Mouse (Mus musculus) retina, embryonic 14.5 days (tissue): ENCODE data around the gene Cdc6.
"Not testable (repeated sequence)": the region's sequence is repeated elsewhere in the genome, so short reads cannot be mapped to it uniquely, and the experiment has no call there.

ENCODE experiments used
- DNase-seq: peaks from one replicate; pipeline ENCODE4 v3.0.0-alpha.2; 2015; ENCODE audit warnings: low spot score

Gene Cdc6

GRCm38 (mm10) chr11:98931513-98932292, 24.1 kb downstream of the Cdc6 start:
- no peak for DNase-seq

GRCm38 (mm10) chr11:98932293-98933091, 24.9 kb downstream of the Cdc6 start:
- DNase-seq, result peak; percentile 66

DNA sequence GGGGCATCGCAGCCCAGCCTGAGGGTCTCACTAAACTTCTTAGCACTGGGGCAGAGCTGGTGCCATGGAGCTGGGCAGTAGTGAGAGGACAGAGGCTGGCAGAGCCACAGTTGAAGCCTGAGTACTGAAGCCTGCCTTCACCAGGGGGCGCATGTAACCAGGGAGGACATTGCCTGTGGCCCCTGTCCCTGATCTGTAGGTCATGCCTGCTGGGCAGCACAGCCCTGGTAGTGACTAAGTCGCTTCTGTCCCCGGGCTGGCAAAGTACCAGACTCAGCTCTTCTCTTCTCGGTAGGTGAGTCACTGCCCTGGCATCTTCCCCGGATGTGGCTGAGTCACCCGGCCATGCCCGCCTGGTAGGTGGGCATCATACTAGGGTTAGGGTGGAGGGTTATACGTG, 25.6 kb downstream of the Cdc6 start:
- DNase-seq, result no peak

GRCm38 (mm10) chr11:98933847-98934246, 26.2 kb downstream of the Cdc6 start:
- not testable (repeated sequence) for DNase-seq

- DNase-seq, result no peak
Observed at GRCm38 (mm10) chr11:98934367-98934766, 26.8 kb downstream of the Cdc6 start.

DNA sequence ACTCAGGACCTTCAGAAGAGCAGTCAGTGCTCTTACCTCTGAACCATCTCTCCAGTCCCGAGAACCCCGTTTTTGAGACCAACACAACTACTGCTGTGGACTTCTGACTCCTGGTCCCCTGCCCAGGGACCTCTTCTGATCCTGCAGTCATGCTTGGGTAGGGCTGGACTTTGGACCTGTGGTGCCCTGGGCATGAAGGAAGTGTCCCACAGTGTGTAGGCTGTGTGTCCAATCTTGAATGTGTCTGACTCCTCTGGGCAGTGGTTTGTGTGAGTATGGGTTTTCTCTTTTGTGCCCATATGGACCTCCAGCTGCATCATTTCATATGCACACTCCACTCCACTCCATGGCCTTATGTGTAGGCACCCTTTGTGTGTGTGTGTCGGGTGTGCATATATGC, 27.5 kb downstream of the Cdc6 start:
- no peak for DNase-seq

GRCm38 (mm10) chr11:98936170-98936569, 28.6 kb downstream of the Cdc6 start:
- DNase-seq, result no peak

GRCm38 (mm10) chr11:98936606-98937409, 29.2 kb downstream of the Cdc6 start:
- no peak for DNase-seq

DNA sequence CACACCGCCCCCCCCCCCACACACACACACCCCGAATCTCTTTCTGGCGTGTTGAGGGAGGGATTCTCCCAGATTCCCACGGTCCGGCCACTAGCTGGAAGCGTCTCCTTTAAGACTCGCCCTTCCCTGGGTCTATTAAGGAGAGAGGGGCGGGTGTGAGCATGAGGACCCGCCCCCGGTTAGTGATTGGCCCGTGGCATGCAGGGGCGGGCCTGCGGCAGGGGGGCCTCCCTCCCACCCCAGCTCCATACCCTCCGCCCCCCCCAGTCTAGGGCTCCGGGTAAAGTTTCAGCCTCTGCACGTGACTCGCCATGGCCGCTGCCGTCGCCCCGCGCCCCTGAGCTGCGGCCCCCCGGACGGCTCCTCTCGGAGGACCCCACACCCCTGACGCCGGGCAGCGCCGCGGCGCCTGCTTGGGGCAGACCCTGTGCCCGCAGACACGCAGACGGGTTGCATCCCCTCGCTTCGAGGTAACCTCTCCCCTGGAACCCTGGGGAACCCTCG, 29.9 kb downstream of the Cdc6 start:
- DNase-seq, result peak; percentile 88

DNA sequence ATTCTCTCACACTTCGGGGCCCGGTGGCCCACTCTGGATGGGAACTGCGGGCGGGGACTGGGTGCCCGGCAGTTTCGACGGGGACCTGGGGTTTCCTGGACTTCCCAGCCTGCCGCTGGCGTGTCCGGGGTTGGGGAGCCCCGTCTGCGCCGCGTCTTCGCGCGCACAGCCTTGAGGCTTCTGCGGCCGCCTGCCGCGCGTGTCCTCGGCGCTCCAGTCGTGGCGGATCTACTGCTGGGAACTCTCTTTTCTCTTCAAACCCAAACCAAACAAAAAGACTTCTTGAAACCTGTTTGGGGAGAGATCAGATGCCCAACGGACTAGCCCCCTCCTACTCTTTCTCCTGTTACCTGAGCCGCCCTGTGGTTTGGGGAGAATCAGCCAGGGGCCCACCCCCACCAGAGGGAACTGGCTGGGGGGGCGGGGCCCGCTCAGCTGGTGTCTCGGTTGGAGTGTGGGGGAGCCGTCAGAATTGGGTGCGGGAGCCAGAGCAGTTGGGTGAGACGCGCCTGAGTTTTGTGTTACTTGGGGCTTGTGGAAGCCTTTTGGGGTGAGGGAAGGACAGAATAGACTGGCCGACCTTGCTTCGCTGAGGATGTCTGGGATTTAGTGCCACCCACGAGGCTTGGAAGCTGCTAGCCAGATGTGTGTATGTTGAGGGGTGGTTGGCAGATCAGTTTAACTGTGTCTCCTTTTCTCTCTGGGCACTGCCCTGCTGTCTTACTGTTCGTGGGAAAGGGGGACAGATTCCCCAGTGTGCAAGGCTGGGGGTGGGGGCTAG, 30.5 kb downstream of the Cdc6 start:
- peak; percentile 28 for DNase-seq

DNA sequence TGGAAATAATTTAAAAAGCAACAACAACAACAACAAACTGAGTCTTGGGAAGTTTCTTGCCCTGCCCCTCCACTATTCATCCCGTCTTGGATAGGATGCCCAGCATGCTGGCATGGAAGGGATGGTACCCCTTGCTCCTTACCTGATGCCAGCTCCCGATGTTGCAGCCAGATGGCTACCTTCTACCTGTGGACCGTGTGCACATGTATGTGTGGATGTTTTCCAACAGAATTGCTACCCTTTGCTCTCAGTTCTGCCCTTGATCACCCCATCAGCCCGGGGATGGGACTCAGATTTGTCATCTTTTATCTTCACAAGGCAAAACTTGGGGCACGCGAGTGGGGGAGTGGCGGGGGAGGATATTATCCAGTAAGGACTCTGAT, 31.1 kb downstream of the Cdc6 start:
- DNase-seq, result no peak

- no peak for DNase-seq
Observed at GRCm38 (mm10) chr11:98939084-98939952, 31.7 kb downstream of the Cdc6 start.

DNA sequence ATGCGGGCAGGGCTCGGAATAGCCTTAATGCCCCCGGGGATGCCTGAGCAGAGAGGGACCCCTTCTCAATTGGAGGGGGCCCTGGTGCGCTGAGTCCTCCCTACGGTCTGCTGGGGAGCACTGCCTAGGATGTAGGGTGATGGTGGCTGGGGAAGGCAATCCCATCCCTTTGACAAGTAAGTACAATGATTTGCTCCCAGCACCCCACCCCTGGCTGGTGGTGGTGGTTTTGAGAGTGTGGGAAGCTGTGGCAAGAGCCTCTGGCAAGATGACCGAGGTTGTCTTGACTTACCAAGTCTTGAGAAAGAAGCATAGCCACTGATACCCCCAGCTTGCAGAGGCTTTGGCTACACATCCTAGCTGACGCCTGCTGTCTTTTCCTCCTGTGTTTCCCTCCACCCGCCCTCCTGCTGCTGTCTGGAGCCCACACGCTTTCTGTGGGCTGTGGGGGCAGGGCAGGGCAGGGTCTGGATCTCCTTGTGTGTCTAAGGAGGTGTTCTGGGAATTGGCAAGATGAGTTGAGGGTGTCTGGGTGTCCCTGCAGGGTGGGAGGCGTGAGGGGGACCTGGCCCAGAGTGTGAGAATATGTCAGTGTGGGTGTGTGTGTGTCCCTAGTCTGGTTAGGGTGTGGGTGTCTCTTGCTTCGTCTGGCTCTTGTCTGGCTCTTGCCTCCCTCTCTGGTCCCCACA, 32.5 kb downstream of the Cdc6 start:
- no peak for DNase-seq

DNA sequence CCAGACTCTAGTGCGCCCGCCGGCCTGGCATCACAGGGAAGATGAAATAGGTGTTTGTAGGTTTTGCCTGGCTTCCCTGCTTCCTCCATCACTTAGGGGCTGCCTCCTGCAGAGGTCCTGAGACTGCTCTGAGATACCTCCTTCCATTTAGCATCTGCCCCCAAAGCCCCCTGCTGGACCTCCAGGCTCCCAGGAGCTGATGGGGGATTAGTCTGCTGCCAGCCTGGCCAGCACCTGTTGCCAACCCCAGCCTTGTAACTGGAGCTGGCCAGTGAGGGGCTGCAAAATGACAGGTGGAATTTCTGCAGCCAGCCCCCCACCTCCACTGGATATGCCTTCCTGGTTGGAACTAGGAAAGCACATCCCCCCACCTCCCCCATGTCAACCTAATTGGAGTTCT, 33.2 kb downstream of the Cdc6 start:
- DNase-seq, result peak; percentile 35

DNA sequence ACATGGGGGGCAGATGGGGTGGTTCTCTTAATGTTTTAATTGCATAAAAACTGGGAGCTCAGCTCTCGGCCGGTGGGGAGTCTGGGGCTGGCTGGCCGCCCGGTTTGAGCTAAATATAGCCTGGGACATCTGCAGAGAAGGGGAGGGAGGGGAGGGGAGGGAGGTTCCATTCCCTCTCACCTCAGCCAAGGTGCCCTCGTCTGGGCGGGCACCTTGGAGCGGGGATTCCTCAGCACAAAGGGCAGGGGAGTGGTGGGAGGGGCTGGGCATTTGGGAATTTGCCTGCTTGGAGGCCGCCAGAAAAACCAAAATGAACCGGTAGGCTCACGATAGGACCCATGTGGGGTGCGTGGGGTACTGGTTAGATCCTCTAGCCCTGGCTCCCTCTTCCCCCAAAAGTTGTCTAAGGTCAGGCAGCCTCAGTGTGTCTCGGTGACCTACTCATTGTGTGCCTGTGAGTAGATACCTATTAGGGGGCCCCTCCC, 33.8 kb downstream of the Cdc6 start:
- DNase-seq, result no peak

DNA sequence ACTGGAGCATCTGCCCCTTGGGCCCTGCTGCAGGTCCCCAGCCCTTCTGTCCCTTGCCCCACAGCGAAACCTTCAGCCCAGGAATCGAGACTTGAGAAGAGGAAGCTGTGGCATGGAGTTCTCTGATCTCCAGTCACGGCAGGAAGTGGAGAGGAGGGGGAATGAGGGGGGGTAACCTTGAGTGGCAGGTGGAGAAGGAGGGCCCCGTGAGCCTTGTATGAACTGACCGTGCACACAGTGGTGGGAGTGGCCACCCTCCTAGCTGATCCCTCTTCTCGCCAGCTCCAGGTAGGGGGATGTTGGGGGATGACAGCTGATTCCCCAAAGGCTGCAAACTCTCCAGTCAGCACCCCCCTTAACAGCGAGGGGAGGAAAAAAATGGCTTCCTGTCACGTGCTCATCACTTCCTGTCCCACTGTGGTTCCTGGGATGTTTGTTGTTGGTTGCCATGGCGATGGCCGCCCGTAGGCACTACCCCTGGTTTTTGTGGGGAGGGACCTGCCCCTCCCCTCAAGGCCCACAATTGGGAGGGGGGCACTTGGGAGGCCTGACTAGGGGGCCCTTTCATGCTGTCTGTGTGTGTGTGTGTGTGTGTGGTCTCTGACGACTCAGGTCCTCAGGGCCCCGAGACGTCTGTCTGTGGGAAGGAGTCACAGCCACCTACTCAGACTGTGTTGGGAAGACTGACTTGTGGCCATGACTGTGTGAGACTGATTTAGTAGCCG, 34.4 kb downstream of the Cdc6 start:
- peak; percentile 80 for DNase-seq

GRCm38 (mm10) chr11:98942555-98942922, 34.9 kb downstream of the Cdc6 start:
- DNase-seq, result no peak

- DNase-seq, result no peak
Observed at GRCm38 (mm10) chr11:98942923-98943641, 35.5 kb downstream of the Cdc6 start.
